Mouse (Mus musculus) liver, embryonic 14.5 days (tissue): Measurements from ENCODE around the gene Slc25a35.

Experiments used
- CTCF ChIP-seq: IDR thresholded peaks from 2 replicates; pipeline ENCODE4 v1.5.1; 2016; ENCODE audit warnings: antibody characterized with exemption, low read depth, control low read depth
- EP300 ChIP-seq: IDR thresholded peaks from 2 replicates; pipeline ENCODE4 v1.6.1; 2016; ENCODE audit warnings: antibody characterized with exemption, low read depth

- TF ChIP-seq CTCF (no peak), EP300 (no peak)
Observed at GRCm38 (mm10) chr11:68946001-68946400, 21.9 kb upstream of the Slc25a35 start.
